Mouse (Mus musculus) splenic B cell, adult 2 months (primary cell): ENCODE data around the gene Immp2l.

Experiments
- DNase-seq: peaks from one replicate; pipeline ENCODE4 v3.0.0-alpha.2; 2011; ENCODE audit warnings: low read depth, low spot score
- H3K27me3 ChIP-seq: 2 replicates; pipeline ENCODE4 v1.6.1; 2012; ENCODE audit warnings: mild to moderate bottlenecking, low read length, moderate library complexity, mixed read lengths; ENCODE audit not compliant: control insufficient read depth, poor library complexity, insufficient read depth, severe bottlenecking
- H3K36me3 ChIP-seq: 2 replicates; pipeline ENCODE4 v1.6.1; 2012; ENCODE audit warnings: mild to moderate bottlenecking, low read length, moderate library complexity, mixed read lengths; ENCODE audit not compliant: control insufficient read depth, poor library complexity, insufficient read depth, severe bottlenecking

Immp2l gene

DNA sequence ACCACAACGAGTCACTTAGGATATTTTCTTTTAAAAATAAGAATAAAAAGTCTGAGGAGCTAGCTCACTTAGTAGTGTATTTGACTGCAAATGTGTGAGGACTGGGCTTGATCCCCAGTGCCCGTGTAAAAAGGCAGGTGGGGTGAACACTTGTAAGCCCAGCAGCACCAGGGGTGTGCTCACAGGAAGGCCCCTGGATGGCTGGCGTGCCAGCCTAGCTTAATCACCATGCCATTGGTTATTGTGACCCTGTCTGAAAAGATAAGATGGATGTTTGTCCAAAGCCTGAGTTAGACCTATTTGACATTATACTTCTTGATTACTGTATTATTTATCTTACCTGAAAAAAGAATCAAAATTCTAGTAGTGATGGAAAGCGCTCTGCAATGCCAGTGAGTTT lies 161.2 kb downstream of the Immp2l start:
- DNase-seq, result no peak
- Histone ChIP-seq H3K36me3 (no peaks in the 10 kb centered on the region), H3K27me3 (no peaks in the 10 kb centered on the region; the same call in 1 of the 2 replicates)

DNA sequence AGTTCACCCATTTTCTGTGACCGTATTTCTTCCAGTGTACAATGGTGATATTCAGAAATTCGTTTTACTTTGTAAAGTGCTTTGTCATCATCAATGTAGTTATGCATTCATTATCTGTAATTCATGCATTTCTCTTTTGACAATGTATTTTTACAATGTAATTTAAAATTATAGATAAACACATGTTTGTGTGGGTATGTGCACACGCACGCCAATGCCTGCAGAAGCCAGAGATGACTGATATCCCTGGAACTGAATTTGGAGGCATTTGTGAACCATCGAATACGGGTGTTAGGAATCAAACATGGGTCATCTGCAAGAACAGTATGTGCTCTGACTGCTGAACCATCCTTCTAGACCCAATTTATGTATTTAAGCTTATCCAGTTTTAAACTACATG lies 161.6 kb downstream of the Immp2l start:
- no peaks in the 10 kb centered on the region for H3K36me3 ChIP-seq
- DNase-seq, result no peak
- no peaks in the 10 kb centered on the region; the same call in 1 of the 2 replicates for H3K27me3 ChIP-seq

DNA sequence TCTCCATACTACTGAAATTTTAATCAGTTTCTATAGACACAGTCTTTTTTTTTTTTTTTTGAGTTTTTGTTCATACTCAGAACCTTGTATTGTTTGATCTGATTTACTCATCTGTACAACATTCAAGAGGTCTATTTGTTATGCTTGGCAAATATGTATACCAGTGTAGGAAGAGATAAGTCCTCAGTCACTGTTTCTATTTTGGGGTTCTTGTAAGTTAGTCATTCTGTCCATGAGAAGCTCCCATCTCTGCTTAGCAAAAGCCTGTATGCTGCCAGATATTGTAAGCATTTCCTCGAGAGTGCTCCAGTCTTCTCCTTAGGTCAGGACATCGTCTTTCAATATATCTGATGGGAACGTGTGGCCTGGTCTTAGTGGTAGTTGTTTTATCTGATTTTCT lies 168.9 kb downstream of the Immp2l start:
- Histone ChIP-seq H3K27me3 (no peaks in the 10 kb centered on the region), H3K36me3 (no peaks in the 10 kb centered on the region)
- no peak for DNase-seq

DNA sequence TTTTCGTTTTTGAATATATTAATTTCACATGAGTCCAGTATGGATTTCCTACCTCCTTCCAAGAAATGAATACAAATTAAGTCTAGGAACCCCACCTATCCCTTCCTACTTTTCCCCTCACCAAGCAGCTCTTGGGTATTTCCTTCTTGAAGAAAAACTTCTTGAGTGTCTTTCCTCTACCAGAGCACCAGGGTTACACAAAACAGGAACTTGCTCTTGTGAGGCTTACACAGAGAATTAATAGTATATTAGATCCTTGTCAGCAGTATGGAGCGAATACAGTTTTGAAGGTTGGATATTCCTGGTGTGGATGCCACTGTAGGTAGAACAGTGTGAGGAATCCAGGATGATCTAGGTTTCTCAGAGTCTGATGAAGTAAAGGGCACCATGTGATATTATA lies 172.5 kb downstream of the Immp2l start:
- Histone ChIP-seq H3K36me3 (no peaks in the 10 kb centered on the region), H3K27me3 (no peaks in the 10 kb centered on the region)
- peak; percentile 13 for DNase-seq

DNA sequence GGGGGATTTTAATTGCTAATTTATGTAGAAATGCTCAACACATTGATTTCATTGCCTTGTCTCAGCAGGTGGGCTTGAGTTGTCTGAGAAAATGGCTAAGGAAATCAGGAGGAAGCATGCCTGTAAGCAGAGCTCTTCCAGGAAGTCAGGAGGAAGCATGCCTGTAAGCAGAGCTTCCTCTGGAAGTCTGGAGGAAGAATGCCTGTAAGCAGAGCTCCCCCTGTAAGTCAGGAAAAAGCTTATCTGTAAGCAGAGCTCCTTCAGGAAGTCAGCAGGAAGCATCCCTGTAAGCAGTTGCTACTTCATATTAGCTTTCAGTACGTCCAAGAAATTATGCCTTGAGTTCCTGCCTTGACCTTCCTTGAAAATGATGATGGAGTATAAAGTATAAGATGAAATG lies 191.3 kb downstream of the Immp2l start:
- H3K36me3 ChIP-seq, result no peaks in the 10 kb centered on the region
- DNase-seq, result no peak
- H3K27me3 ChIP-seq, result no peaks in the 10 kb centered on the region

DNA sequence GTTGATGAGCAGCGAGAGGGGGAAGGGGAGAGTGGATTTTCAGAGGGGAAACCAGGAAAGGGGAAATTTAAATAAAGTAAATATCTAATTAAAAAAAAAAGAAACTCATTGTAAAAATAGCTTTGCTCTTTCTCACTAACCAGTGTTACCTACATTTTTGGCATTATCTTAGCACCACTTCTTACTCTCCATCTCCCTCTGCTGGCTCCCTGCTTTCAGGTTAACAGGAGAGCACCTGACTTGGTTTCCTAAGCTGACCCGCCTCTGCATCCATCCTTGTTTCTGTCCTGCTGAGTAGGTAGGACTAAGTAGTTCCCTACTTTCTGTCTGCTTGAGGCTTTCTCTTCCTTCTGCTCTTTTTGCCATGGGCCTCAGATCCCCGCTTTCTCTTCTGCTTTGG lies 198.0 kb downstream of the Immp2l start:
- Histone ChIP-seq H3K36me3 (no peaks in the 10 kb centered on the region), H3K27me3 (no peaks in the 10 kb centered on the region)
- DNase-seq, result peak; percentile 44

DNA sequence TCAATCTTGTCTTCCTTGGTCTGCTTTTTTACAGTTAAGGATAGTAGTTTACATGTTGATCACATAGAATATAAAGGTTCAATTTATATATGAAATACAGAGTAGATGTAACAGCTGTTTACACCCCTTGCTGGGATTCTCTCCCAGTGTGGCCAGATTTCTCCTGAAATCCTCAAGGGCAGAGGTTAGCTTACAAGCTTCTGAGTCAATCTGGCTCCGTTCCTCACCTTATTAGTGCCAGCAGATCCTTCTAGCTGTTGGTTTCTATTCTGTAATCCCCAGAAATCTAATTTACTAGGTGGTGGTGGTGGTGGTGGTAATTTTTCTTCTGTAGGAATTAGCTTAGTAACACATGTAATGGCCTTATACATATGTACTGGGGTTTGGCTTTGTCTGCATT lies 199.8 kb downstream of the Immp2l start:
- no peak for DNase-seq
- H3K27me3 ChIP-seq, result no peaks in the 10 kb centered on the region
- no peaks in the 10 kb centered on the region for H3K36me3 ChIP-seq

DNA sequence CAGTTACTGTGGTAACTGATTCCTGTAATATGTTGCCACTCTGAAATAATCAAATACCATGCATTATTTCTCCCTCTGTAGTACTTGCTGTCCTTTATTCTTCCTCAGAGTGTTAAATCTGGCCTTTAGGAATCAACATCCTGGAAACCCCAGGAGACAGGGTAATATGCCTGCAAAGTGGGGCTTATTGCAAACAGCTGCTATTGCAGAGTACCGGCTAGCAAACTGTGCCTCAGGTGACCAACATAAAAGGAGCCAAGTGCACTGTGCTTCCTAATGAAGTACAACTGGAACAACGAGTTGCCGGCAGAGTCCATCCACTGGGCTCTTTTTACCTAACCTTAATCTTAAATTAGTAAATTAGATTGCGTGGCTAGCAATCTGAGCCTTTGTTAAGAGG lies 200.6 kb downstream of the Immp2l start:
- no peak for DNase-seq
- H3K27me3 ChIP-seq, result no peaks in the 10 kb centered on the region
- no peaks in the 10 kb centered on the region for H3K36me3 ChIP-seq

DNA sequence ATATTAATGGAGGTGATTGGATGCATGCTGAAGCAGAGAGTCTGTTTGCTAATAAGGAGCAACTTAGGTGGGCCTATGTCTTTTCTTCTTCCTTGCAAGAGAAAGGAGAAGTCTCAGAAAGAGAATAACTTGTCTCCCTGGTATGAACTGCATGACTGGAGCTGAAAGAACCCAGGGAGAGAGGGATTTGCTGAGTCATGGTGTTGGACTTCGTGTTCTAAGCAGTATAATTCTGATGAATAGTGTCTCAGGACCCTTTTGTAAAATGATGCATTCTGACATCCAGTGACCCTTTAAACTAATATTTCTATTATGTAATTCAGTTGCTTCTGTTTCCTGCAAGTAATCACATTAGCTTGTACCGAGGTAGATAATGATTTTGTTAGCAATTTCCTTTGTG lies 208.1 kb downstream of the Immp2l start:
- H3K36me3 ChIP-seq, result no peaks in the 10 kb centered on the region
- DNase-seq, result no peak
- no peaks in the 10 kb centered on the region for H3K27me3 ChIP-seq

DNA sequence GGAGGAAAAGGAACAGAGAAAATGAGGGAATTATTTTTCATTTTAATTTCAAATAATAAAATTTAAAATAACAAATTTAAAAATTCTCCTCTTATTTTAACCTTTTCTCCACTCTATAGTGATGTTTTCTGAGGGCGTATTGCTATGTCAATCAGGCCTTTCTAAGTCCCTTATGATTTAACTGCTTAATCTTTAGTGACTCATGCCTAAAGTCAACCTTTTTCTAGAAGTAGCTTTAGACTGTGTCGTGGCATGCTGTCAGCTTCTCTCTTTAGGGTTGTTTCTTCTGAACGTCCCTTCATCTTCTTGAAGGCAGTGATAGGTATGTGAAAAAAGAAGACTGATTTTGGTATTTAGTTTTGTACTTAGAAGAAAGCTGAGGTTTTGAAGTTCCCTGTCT lies 214.0 kb downstream of the Immp2l start:
- H3K36me3 ChIP-seq, result no peaks in the 10 kb centered on the region
- H3K27me3 ChIP-seq, result no peaks in the 10 kb centered on the region
- no peak for DNase-seq

DNA sequence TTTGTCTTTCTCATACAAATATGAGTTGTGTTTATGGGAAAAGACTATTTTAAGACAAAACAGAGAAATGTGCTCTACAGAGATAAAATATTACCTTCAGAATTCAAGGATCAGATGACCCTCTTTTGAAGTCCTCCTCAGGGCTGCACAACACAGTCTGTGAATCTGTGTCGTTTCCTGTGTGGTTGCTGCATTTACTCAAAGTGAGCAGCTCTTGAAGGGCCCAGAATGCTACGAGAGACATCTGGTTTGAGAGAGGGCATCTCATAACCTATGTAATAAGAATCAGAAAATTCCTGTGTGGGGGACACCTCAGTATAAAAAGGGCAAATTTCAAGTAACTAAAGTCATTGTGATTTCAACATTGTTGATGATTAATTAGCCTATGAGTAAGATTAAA lies 217.3 kb downstream of the Immp2l start:
- no peak for DNase-seq
- Histone ChIP-seq H3K27me3 (no peaks in the 10 kb centered on the region), H3K36me3 (no peaks in the 10 kb centered on the region)

DNA sequence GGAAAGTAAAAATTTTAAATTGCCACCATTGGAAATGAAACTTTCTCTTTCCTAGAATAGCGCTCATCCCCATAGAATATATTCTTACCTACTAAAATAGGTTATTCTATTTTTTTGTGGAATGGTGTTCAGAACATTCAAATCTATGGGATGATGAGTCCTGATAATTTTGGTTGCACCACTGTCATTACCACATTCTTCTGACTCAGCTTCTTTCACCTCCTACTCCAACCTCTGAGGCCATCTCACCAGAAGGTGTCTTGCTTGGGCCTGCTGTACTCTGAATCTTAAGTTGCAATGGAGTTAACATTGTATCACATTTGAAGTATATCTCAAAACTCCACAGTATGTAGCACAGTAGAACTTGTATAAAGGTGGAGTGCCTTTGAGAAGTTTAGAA lies 224.4 kb downstream of the Immp2l start:
- no peaks in the 10 kb centered on the region for H3K27me3 ChIP-seq
- no peaks in the 10 kb centered on the region for H3K36me3 ChIP-seq
- DNase-seq, result no peak

DNA sequence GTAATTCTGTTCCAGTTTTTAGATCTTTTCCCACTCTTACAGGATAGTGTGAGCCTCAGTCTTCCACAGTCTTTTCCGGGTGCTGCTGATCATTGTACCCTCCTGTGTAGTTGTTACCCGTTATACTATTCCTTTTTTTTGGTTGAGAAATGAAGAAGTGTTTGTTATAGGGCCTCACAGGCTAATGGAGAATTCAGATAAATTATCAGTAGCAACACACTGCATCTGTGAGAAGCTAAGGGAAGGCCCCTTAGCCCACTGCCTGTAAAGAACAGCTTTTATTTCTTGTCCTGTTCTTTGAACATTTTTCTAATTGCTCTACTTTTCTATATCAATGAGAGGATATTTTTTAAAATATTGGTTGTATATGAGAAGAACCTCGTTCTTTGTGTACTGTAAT lies 226.2 kb downstream of the Immp2l start:
- H3K27me3 ChIP-seq, result no peaks in the 10 kb centered on the region
- no peaks in the 10 kb centered on the region for H3K36me3 ChIP-seq
- no peak for DNase-seq

DNA sequence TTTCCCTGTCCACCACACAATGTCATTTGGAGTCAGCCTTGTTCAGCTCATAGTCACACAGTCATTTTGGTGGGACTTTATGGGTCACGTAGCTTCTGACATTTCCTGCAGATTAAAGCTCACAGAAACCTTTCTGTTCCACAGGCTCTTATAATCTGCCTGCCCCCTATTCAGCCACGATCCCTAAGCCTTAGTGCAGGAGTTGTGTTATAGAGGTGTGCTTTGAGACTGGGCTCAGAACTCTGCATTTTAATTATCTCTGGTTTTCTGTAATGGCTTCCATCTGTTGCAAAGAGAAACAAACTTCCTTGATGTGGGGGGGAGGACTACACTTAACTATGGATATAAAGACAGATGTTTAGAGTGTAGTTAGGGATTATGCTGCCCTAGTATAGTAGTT lies 234.0 kb downstream of the Immp2l start:
- no peaks in the 10 kb centered on the region for H3K27me3 ChIP-seq
- H3K36me3 ChIP-seq, result no peaks in the 10 kb centered on the region; the same call in 1 of the 2 replicates
- DNase-seq, result no peak

DNA sequence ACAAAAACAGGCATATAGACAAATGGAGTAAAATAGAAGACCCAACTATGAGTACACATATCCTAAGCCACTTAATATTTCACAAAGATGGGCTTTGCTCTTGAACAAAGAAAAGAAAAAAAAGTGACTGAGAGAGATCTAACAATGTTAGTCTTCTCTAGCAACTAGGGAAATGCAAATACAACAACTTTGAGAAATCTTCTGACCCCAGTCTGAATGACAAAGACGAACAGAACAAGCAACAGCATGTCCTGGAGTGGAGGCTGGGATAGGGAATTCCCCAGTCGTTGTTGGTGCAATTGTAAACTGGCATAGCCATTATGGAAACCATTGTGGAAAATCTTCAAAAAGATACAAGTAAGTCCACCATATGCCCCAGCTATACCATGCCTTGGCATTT lies 235.7 kb downstream of the Immp2l start:
- Histone ChIP-seq H3K36me3 (no peaks in the 10 kb centered on the region; the same call in 1 of the 2 replicates), H3K27me3 (no peaks in the 10 kb centered on the region)
- no peak for DNase-seq

DNA sequence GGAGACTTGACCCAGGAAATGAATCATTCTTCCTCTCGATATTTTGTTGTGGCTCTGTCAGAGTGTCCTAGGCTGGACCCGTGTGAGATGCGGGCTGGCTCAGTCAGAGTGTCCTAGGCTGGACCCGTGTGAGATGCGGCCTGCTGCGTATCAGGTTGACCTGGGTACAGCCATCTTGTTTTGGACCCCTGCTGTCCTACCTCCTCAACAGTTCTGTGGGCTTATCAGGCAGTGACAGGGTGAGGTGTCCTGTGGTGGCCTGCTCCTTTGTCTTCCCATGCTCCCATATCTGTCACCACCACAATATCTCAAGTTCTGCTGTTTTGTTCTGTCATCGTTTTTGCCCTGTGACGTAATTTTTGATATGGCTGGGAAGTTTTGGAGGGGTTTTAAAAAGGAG lies 250.2 kb downstream of the Immp2l start:
- DNase-seq, result no peak
- no peaks in the 10 kb centered on the region for H3K36me3 ChIP-seq
- H3K27me3 ChIP-seq, result no peaks in the 10 kb centered on the region
